Mouse (Mus musculus) MEL-GATA-1-ER (cell line): ENCODE data around the gene Mgll.

ENCODE experiments used
- DNase-seq: peaks from one replicate; pipeline ENCODE4 v3.0.0-alpha.2; 2012; ENCODE audit warnings: low read depth; ENCODE audit errors: extremely low read depth

Mgll gene

GRCm38 (mm10) chr6:88794561-88794971 lies 70.4 kb downstream of the Mgll start:
- DNase-seq, result no peak

GRCm38 (mm10) chr6:88800191-88800590 lies 76.0 kb downstream of the Mgll start:
- no peak for DNase-seq

GRCm38 (mm10) chr6:88800735-88801134 lies 76.5 kb downstream of the Mgll start:
- DNase-seq, result no peak

- no peak for DNase-seq
Measured at GRCm38 (mm10) chr6:88803051-88803450, 78.8 kb downstream of the Mgll start.

- DNase-seq, result no peak
Measured at GRCm38 (mm10) chr6:88803957-88804695, 79.9 kb downstream of the Mgll start.

- DNase-seq, result no peak
Measured at GRCm38 (mm10) chr6:88804966-88805577, 80.9 kb downstream of the Mgll start.

GRCm38 (mm10) chr6:88809091-88810037 lies 85.2 kb downstream of the Mgll start:
- no peak for DNase-seq

GRCm38 (mm10) chr6:88810291-88810690 lies 86.1 kb downstream of the Mgll start:
- DNase-seq, result no peak

- DNase-seq, result no peak
Measured at GRCm38 (mm10) chr6:88811396-88811795, 87.2 kb downstream of the Mgll start.

- DNase-seq, result no peak
Measured at GRCm38 (mm10) chr6:88811880-88812400, 87.7 kb downstream of the Mgll start.

GRCm38 (mm10) chr6:88812886-88813285 lies 88.7 kb downstream of the Mgll start:
- DNase-seq, result no peak

- DNase-seq, result no peak
Measured at GRCm38 (mm10) chr6:88813832-88814231, 89.6 kb downstream of the Mgll start.

- no peak for DNase-seq
Measured at GRCm38 (mm10) chr6:88815036-88815435, 90.8 kb downstream of the Mgll start.

- DNase-seq, result no peak
Measured at GRCm38 (mm10) chr6:88815489-88815888, 91.3 kb downstream of the Mgll start.

- no peak for DNase-seq
Measured at GRCm38 (mm10) chr6:88816913-88817312, 92.7 kb downstream of the Mgll start.

- no peak for DNase-seq
Measured at GRCm38 (mm10) chr6:88820853-88821252, 96.6 kb downstream of the Mgll start.

GRCm38 (mm10) chr6:88821294-88821693 lies 97.1 kb downstream of the Mgll start:
- no peak for DNase-seq

- no peak for DNase-seq
Measured at GRCm38 (mm10) chr6:88821901-88822300, 97.7 kb downstream of the Mgll start.

- DNase-seq, result no peak
Measured at GRCm38 (mm10) chr6:88824183-88824582, 100.0 kb downstream of the Mgll start.

- DNase-seq, result no peak
Measured at GRCm38 (mm10) chr6:88826088-88826487, 101.9 kb downstream of the Mgll start.

- no peak for DNase-seq
Measured at GRCm38 (mm10) chr6:88826545-88826944, 102.3 kb downstream of the Mgll start.

- DNase-seq, result no peak
Measured at GRCm38 (mm10) chr6:88826965-88827364, 102.8 kb downstream of the Mgll start.
